Comparison of ENCODE assay signal across 24 mouse cellular contexts in genomic region chr3:88636555-88636986, GRCm38 (mm10). TPM values are rescaled to one million over a fixed set of nuclear protein-coding genes. Genes with fewer than 3 reads are reported as not detected.
DNase-seq lines count a peak whose midpoint lies in the region; ATAC-seq and TF ChIP-seq lines count a peak whose summit lies in the region.
"Had no signal": no experiment of that assay in that cellular context is flagged by ENCODE, and none has a peak within 500 bp of the region (broad histone marks: within the 10 kb centered on the region; RNA-seq: fewer than 3 reads in every experiment).

No protein-coding gene starts in this region.

- no peak overlapping the region for H3K4me3 ChIP-seq in forebrain, postnatal 0 days (ENCODE audit: low read depth, low read length)
- no peak overlapping the region for H3K4me3 ChIP-seq in forebrain, embryonic 16.5 days (replicated peaks; ENCODE audit: low read length)
- no peak overlapping the region for H3K4me3 ChIP-seq in heart, embryonic 13.5 days
- H3K4me3 ChIP-seq: midbrain, embryonic 10.5 days; neural tube, embryonic 12.5 days had no signal

- H3K4me2 ChIP-seq in forebrain, postnatal 0 days (ENCODE audit: low read depth): no peak overlapping the region
- no peak overlapping the region for H3K4me2 ChIP-seq in forebrain, embryonic 16.5 days (ENCODE audit: low read length)
- peak overlapping the region; percentile 18 for H3K4me2 ChIP-seq in heart, embryonic 13.5 days
- H3K4me2 ChIP-seq: neural tube, embryonic 12.5 days had no signal

- no peaks in the 10 kb centered on the region for H3K4me1 ChIP-seq in forebrain, postnatal 0 days (ENCODE audit: insufficient read depth)
- H3K4me1 ChIP-seq in forebrain, embryonic 16.5 days (replicated peaks; ENCODE audit: control insufficient read depth, insufficient read depth, low read length): no peaks in the 10 kb centered on the region
- peaks cover 39% of the 10 kb centered on the region for H3K4me1 ChIP-seq in heart, embryonic 13.5 days
- H3K4me1 ChIP-seq: midbrain, embryonic 10.5 days; neural tube, embryonic 12.5 days had no signal

- H3K9ac ChIP-seq in forebrain, postnatal 0 days: no peak overlapping the region
- H3K9ac ChIP-seq in forebrain, embryonic 16.5 days (replicated peaks; ENCODE audit: low read depth, low read length): no peak overlapping the region
- peak overlapping the region; percentile 60 for H3K9ac ChIP-seq in heart, embryonic 13.5 days
- H3K9ac ChIP-seq: liver, postnatal 0 days; neural tube, embryonic 12.5 days had no signal

- no peak for ATAC-seq in forebrain, postnatal 0 days
- ATAC-seq in forebrain, embryonic 16.5 days: no peak
- ATAC-seq in heart, embryonic 13.5 days (ENCODE audit: extremely low read depth, insufficient number of reproducible peaks, low FRiP score, low TSS enrichment): peak; percentile 39; the same call in 1 of the 2 replicates
- ATAC-seq: forebrain, embryonic 14.5 days; hindbrain, postnatal 0 days; liver, postnatal 0 days had no signal

- WGBS in forebrain, postnatal 0 days: 87% methylated on average over 8 of the region's 8 CpGs
- 87% methylated on average over 8 of the region's 8 CpGs for WGBS in forebrain, embryonic 16.5 days
- WGBS in heart, embryonic 13.5 days: 46% methylated on average over 8 of the region's 8 CpGs

- intact Hi-C loops in heart, postnatal 10 days (cut with DNase I): no loop called here

- no peaks in the 10 kb centered on the region for H3K27me3 ChIP-seq in forebrain, postnatal 0 days (ENCODE audit: insufficient read depth, low read length)
- no peaks in the 10 kb centered on the region for H3K27me3 ChIP-seq in forebrain, embryonic 16.5 days (replicated peaks; ENCODE audit: control insufficient read depth, insufficient read depth, low read length)
- no peaks in the 10 kb centered on the region for H3K27me3 ChIP-seq in heart, embryonic 13.5 days (replicated peaks)
- H3K27me3 ChIP-seq: neural tube, embryonic 12.5 days had no signal

- H3K9me3 ChIP-seq in forebrain, postnatal 0 days (ENCODE audit: low read length): no peaks in the 10 kb centered on the region
- no peaks in the 10 kb centered on the region for H3K9me3 ChIP-seq in forebrain, embryonic 16.5 days (ENCODE audit: control insufficient read depth, low read length)
- no peaks in the 10 kb centered on the region for H3K9me3 ChIP-seq in heart, embryonic 13.5 days
- H3K9me3 ChIP-seq: midbrain, embryonic 10.5 days; neural tube, embryonic 12.5 days had no signal

- DNase-seq in forebrain, postnatal 0 days: no peak
- no peak for DNase-seq in heart, postnatal 10 days
- DNase-seq in right cerebral cortex, postnatal 10 days (ENCODE audit: low spot score in 2 of 2): peak; percentile 37 to 51
- no peak for DNase-seq in right cerebral cortex, postnatal 25 days
- peak; percentile 85 for DNase-seq in telencephalon, adult 2 months (ENCODE audit: low read depth, low spot score)
- no peak for DNase-seq in layer of hippocampus, postnatal 10 days (ENCODE audit: low spot score in 2 of 2)
- DNase-seq: adrenal gland, adult 8-10 months; cerebellum, adult 11 months; cerebellum, postnatal 14 days; gastrocnemius, postnatal 10 days; liver; liver, postnatal 0 days had no signal

- peaks cover 82% of the 10 kb centered on the region for H3K36me3 ChIP-seq in forebrain, postnatal 0 days (ENCODE audit: insufficient read depth)
- H3K36me3 ChIP-seq in forebrain, embryonic 16.5 days (ENCODE audit: control insufficient read depth, insufficient read depth): peaks cover 62% of the 10 kb centered on the region
- H3K36me3 ChIP-seq in heart, embryonic 13.5 days: peaks cover 100% of the 10 kb centered on the region

- H3K27ac ChIP-seq in forebrain, postnatal 0 days (ENCODE audit: low read depth, low read length): 0 out of 2 replicates have a peak overlapping the region, but pooled peaks have one; percentile 15
- H3K27ac ChIP-seq in forebrain, embryonic 16.5 days (ENCODE audit: low read length): no peak overlapping the region
- peak overlapping the region; percentile 90 for H3K27ac ChIP-seq in heart, embryonic 13.5 days (replicated peaks)
- H3K27ac ChIP-seq: hindbrain, postnatal 0 days; midbrain, embryonic 10.5 days; neural tube, embryonic 12.5 days had no signal

- TF ChIP-seq CTCF in forebrain, postnatal 0 days (IDR thresholded peaks at IDR 0.05; ENCODE audit: low read depth): no peak

RNA-seq across cellular contexts. Expression of gene Rxfp4, which starts 16.4 kb away (rescaled TPM):
- total RNA-seq in forebrain, postnatal 0 days (2014; rRNA removed): not detected in 2 replicates
- not detected in 2 replicates for polyA plus RNA-seq in forebrain, postnatal 0 days (2015; fragmentation: Nextera tagmentation; extraction: Ambion mirVana)
- not detected in 2 replicates for polyA plus RNA-seq in forebrain, embryonic 16.5 days (2015; fragmentation: Nextera tagmentation; extraction: Ambion mirVana)
- polyA plus RNA-seq in heart, embryonic 13.5 days (2015; fragmentation: Nextera tagmentation; extraction: Ambion mirVana): not detected in 2 replicates
- total RNA-seq in heart, postnatal 10 days (2021): not detected
- not detected for total RNA-seq in layer of hippocampus, postnatal 10 days (2021)
- total RNA-seq: adrenal gland, adult 8-10 months; gastrocnemius, postnatal 10 days; hematopoietic stem cell, adult 5-6 weeks; hindbrain, postnatal 0 days; layer of hippocampus, postnatal 25 days; left cerebral cortex, postnatal 36 days had no signal
- polyA plus RNA-seq: brain, embryonic 14.5 days; forebrain, embryonic 14.5 days; hindbrain, postnatal 0 days; kidney, embryonic 16.5 days; liver, postnatal 0 days; midbrain, embryonic 10.5 days; neural tube, embryonic 12.5 days; testis, adult 2 months had no signal

RNA-seq across cellular contexts. Expression of gene Arhgef2, which starts 30.8 kb away (rescaled TPM):
- 78.8 and 82.2 TPM in 2 replicates for total RNA-seq in forebrain, postnatal 0 days (2014; rRNA removed)
- 37.1 and 66.7 TPM in 2 replicates for polyA plus RNA-seq in forebrain, postnatal 0 days (2015; fragmentation: Nextera tagmentation; extraction: Ambion mirVana)
- 166 and 210 TPM in 2 replicates for polyA plus RNA-seq in forebrain, embryonic 16.5 days (2015; fragmentation: Nextera tagmentation; extraction: Ambion mirVana)
- polyA plus RNA-seq in heart, embryonic 13.5 days (2015; fragmentation: Nextera tagmentation; extraction: Ambion mirVana): 73.1 and 73.4 TPM in 2 replicates
- total RNA-seq in heart, postnatal 10 days (2021): 10 to 100 TPM; 89.5 to 96.3 TPM
- 100 to 1,000 TPM; 212 to 255 TPM for total RNA-seq in layer of hippocampus, postnatal 10 days (2021)

RNA-seq across cellular contexts. Expression of gene Khdc4, which starts 49.0 kb away (rescaled TPM):
- 80.4 and 93.3 TPM in 2 replicates for total RNA-seq in forebrain, postnatal 0 days (2014; rRNA removed)
- 45.9 and 55.1 TPM in 2 replicates for polyA plus RNA-seq in forebrain, postnatal 0 days (2015; fragmentation: Nextera tagmentation; extraction: Ambion mirVana)
- 107 and 109 TPM in 2 replicates for polyA plus RNA-seq in forebrain, embryonic 16.5 days (2015; fragmentation: Nextera tagmentation; extraction: Ambion mirVana)
- 54.8 and 61.4 TPM in 2 replicates for polyA plus RNA-seq in heart, embryonic 13.5 days (2015; fragmentation: Nextera tagmentation; extraction: Ambion mirVana)
- 10 to 100 TPM; 39.5 to 42.9 TPM for total RNA-seq in heart, postnatal 10 days (2021)
- 10 to 100 TPM; 54.2 to 56.1 TPM for total RNA-seq in layer of hippocampus, postnatal 10 days (2021)

Comparison
In these comparisons a context has a peak if more than half of its experiments do, and no peak if none do; other contexts are left out.
1. DNase-seq: peak in right cerebral cortex, postnatal 10 days (2 of 2) and telencephalon, adult 2 months (single experiment); none in forebrain, postnatal 0 days (single experiment), heart, postnatal 10 days (0 of 2), right cerebral cortex, postnatal 25 days (single experiment) and layer of hippocampus, postnatal 10 days (0 of 2).